Mouse (Mus musculus): ENCODE results near the gene Cwh43.
"Not testable (repeated sequence)": the region's sequence is repeated elsewhere in the genome, so short reads cannot be mapped to it uniquely, and the experiment has no call there.

Cwh43 gene

GRCm38 (mm10) chr5:73474412-73475405 is 68.8 kb downstream of the Cwh43 start:
- in situ Hi-C loops (cut with MboI, MseI), result loop anchor here (5.0 kb wide), 1 partner anchor 42 kb away; no protein-coding TSS in a partner anchor

- in situ Hi-C loops (cut with MboI, MseI), result no loop called here
Observed at GRCm38 (mm10) chr5:73480700-73481099, 74.8 kb downstream of the Cwh43 start, which contains the start of gene Dcun1d4. Gene Dcun1d4 (plus strand): TSS chr5:73481000.

GRCm38 (mm10) chr5:73481401-73481800 is 75.5 kb downstream of the Cwh43 start:
- in situ Hi-C loops (cut with MboI, MseI), result no loop called here

GRCm38 (mm10) chr5:73482381-73482780 is 76.5 kb downstream of the Cwh43 start:
- in situ Hi-C loops (cut with MboI, MseI), result not testable (repeated sequence)

- in situ Hi-C loops (cut with MboI, MseI), result no loop called here
Observed at GRCm38 (mm10) chr5:73484016-73484615, 78.2 kb downstream of the Cwh43 start.

- in situ Hi-C loops (cut with MboI, MseI), result no loop called here
Observed at GRCm38 (mm10) chr5:73486451-73486850, 80.6 kb downstream of the Cwh43 start.

GRCm38 (mm10) chr5:73489915-73490314 is 84.0 kb downstream of the Cwh43 start:
- in situ Hi-C loops (cut with MboI, MseI), result no loop called here

- in situ Hi-C loops (cut with MboI, MseI), result no loop called here
Observed at GRCm38 (mm10) chr5:73490596-73491073, 84.8 kb downstream of the Cwh43 start.

- in situ Hi-C loops (cut with MboI, MseI), result no loop called here
Observed at GRCm38 (mm10) chr5:73491074-73491836, 85.4 kb downstream of the Cwh43 start.

GRCm38 (mm10) chr5:73491837-73492720 is 86.2 kb downstream of the Cwh43 start:
- in situ Hi-C loops (cut with MboI, MseI), result no loop called here

GRCm38 (mm10) chr5:73497401-73497800 is 91.5 kb downstream of the Cwh43 start:
- in situ Hi-C loops (cut with MboI, MseI), result no loop called here

- in situ Hi-C loops (cut with MboI, MseI), result no loop called here
Observed at GRCm38 (mm10) chr5:73498559-73498958, 92.7 kb downstream of the Cwh43 start.

- in situ Hi-C loops (cut with MboI, MseI), result no loop called here
Observed at GRCm38 (mm10) chr5:73500867-73501440, 95.1 kb downstream of the Cwh43 start.

GRCm38 (mm10) chr5:73502422-73502821 is 96.5 kb downstream of the Cwh43 start:
- in situ Hi-C loops (cut with MboI, MseI), result no loop called here
